Mouse (Mus musculus): Measurements from ENCODE around the gene Arid3c. TPM values are rescaled to one million over a fixed set of nuclear protein-coding genes. Genes with fewer than 3 reads are reported as not detected.

Arid3c gene
- total RNA-seq, 1 experiment from 2014 or later = not detected

Other genes starting within 250 kb of the Arid3c start
- gene AI464131, start 228.1 kb downstream of the Arid3c start, total RNA-seq (2017) = 0.20 TPM in 1 of 2 replicates, not detected in the other
- gene 1110017D15Rik, start 213.8 kb downstream of the Arid3c start, total RNA-seq (2017) = not detected in 2 replicates
- 1.3 and 2.2 TPM in 2 replicates for gene Fam219a, start 161.6 kb downstream of the Arid3c start, total RNA-seq (2017)
- not detected in 2 replicates for gene Dnaic1, start 161.4 kb downstream of the Arid3c start, total RNA-seq (2017)
- gene Enho, start 90.8 kb downstream of the Arid3c start, total RNA-seq (2017) = 1.0 and 2.3 TPM in 2 replicates
- not detected in 2 replicates for gene Cntfr, start 34.1 kb downstream of the Arid3c start, total RNA-seq (2017)
- 141 and 178 TPM in 2 replicates for gene Il11ra1, start 31.2 kb downstream of the Arid3c start, total RNA-seq (2017)
- 20.6 and 22.8 TPM in 2 replicates for gene Rpp25l, start 17.6 kb downstream of the Arid3c start, total RNA-seq (2017)
- 32.8 and 62.5 TPM in 2 replicates for gene Dctn3, start 8.0 kb downstream of the Arid3c start, total RNA-seq (2017)
- gene Galt, start 24.1 kb upstream of the Arid3c start, total RNA-seq (2017) = 45.2 and 55.0 TPM in 2 replicates
- gene Sigmar1, start 25.0 kb upstream of the Arid3c start, total RNA-seq (2017) = 47.3 and 60.0 TPM in 2 replicates
- gene Ccl27a, start 43.1 kb upstream of the Arid3c start, total RNA-seq (2017) = 17.0 and 36.8 TPM in 2 replicates
- not detected in 2 replicates for gene Gm21541, start 172.5 kb upstream of the Arid3c start, total RNA-seq (2017)
- 1.8 and 2.3 TPM in 2 replicates for gene Gm20878, start 210.4 kb upstream of the Arid3c start, total RNA-seq (2017)
- gene Fam205a4, start 234.9 kb upstream of the Arid3c start, total RNA-seq (2017) = not detected in 2 replicates